Mouse (Mus musculus): ENCODE data around the gene Top3a. TPM values are rescaled to one million over a fixed set of nuclear protein-coding genes. Genes with fewer than 3 reads are reported as not detected.

Top3a gene
- total RNA-seq, 2 experiments from 2014 or later: 5.9 to 7.7 TPM

DNA sequence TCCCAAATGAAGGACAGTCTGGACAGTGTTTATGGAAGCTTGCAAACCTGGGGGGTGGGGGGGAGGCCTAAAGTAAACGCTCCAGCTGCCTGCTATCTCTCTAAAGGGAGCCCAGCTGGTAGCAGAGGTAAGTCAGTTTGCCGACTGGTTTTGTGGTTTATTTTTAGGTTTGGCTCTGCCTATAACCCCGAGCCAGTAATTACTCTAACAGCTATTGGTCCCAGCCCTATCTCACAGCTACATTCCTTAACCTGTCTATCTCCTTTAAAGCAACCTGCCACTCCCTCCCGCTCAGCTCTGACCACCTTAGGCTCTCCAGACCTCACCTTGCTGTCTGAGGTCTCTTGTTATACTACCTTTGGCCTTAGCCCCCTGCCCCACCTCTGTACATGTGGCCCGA is 57.9 kb downstream of the Top3a start:
- no peak for DNase-seq (ENCODE audit: low spot score in 2 of 2)

DNA sequence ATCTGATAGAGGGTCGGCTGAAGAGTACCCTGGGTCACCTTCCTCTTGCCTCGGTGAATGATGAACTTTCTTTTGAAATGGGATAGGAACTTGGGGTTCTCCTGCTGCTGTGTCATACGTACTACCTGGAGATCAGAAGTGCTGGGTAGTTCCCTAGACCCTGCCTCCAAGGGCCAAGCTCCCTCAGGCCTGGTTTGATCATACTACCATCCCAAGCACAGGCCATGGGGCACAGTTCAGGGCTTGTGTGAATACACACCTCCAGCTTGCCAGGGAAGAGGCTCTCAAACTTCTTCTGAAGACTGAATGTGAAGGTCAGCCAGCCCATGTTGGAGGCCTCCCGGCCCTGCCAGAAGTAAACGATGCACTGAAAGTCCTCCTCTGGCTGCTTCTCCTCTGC is 61.3 kb downstream of the Top3a start:
- no peak for DNase-seq (ENCODE audit: low spot score in 2 of 2)

DNA sequence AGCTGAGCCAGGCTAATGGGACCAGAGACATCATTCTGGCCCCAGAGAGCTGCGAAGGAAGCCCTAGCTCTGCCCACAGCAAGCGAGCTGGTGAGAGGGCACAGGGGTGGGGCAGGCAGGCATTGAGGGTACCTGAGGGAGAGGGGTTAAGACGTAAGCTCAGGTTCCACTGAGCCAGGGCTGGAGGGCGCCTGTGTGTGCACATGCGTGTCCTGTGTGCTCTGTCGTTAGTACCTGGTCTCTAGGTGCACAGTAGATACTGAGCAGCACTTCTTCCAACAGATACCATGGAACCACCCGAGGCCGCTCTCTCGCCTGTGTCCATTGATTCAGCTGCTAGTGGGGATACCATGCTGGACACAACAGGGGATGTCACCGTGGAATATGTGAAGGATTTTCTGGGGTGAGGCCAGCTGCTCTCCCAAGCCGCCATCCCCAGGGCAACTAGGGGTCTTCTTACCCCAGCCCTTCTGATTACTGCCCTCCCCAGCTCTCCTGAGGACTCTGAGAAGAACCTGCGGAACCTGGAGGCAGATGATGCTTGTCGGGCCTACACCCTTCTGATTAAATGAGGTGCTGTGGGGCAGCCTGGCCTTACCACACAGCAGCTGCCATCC is 64.4 kb downstream of the Top3a start:
- DNase-seq (ENCODE audit: low spot score in 2 of 2): no peak

- peak in 1 of 2 experiments; percentile 18 for DNase-seq (ENCODE audit: low spot score in 2 of 2)
Observed at GRCm38 (mm10) chr11:60712040-60712439, 65.1 kb downstream of the Top3a start.

- peak in 1 of 2 experiments; percentile 18 for DNase-seq (ENCODE audit: low spot score in 2 of 2)
Observed at GRCm38 (mm10) chr11:60711218-60711617, 65.9 kb downstream of the Top3a start.

- DNase-seq (ENCODE audit: low spot score in 2 of 2): no peak
Observed at GRCm38 (mm10) chr11:60709481-60710465, 67.4 kb downstream of the Top3a start.

DNA sequence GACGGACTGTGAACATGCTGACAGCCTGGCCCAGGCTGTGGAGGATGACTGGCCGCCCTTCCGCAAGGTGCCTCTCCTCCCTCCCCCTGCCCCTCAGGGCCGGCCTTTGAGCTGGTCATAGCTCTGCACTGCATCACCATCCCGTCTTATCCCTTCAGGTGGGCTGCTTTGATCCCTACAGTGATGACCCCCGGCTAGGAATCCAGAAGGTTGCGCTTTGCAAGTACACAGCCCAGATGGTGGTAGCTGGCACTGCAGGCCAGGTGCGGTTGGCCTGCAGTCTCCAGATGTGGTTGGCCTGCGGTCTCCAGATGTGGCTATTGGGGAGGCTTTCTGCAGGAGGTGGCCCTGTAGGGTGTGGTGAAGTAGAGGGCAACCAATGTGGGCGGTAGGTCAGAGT is 68.5 kb downstream of the Top3a start:
- peak in 1 of 2 experiments; percentile 19 for DNase-seq (ENCODE audit: low spot score in 2 of 2)

DNA sequence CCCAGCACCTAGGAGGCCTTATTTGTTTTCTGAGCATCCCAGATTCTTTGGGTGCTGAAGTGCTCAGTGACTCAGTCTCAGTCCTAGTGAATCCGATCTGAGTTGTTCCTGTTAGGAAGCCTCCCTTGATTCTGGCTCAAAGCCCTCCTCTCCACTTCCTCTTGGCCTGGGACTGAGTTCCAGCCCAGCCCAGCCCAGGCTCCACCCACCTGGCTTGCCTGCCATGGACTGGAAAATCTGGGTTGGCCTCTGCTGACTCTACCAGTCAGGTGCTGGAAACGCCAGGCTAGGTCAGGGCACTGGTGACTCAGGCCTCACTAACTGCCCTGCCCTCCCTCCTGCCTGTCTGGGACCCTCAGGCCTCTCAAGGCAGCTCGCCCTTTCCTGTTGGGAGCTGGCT is 69.5 kb downstream of the Top3a start:
- DNase-seq (ENCODE audit: low spot score in 2 of 2): peak; percentile 70 to 71

DNA sequence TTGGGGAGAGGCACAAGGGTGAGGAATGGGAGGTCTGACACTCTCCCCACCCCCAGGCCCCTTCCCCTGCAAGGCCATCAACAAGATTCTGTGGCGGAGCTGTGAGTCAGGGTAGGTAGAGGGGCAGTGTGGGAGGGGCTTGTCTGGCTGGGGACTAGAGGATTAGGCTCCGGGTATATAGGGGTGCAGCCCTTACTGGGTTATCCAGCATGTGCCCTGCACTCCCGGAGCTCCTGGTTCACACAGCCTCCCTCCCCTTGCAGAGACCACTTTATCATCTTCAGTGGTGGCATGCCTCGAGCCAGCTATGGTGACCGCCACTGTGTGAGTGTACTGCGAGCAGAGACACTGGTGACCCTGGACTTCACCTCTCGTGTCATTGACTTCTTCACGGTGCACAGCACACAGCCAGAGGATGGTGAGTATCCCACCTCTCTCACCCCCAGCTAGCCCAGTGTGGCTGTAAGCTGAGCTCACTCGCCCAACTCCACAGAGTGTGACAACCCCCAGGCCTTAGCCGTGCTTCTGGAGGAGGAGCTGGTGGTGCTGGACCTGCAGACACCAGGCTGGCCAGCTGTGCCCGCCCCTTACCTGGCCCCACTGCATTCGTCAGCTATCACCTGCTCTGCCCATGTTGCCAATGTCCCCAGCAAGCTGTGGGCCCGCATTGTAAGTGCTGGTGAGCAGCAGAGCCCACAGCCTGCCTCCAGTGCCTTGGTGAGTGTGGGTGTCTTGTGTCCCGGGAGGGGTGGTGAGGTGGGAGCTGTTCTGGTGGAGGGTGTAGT is 70.3 kb downstream of the Top3a start:
- DNase-seq (ENCODE audit: low spot score in 2 of 2): peak in 1 of 2 experiments; percentile 18

DNA sequence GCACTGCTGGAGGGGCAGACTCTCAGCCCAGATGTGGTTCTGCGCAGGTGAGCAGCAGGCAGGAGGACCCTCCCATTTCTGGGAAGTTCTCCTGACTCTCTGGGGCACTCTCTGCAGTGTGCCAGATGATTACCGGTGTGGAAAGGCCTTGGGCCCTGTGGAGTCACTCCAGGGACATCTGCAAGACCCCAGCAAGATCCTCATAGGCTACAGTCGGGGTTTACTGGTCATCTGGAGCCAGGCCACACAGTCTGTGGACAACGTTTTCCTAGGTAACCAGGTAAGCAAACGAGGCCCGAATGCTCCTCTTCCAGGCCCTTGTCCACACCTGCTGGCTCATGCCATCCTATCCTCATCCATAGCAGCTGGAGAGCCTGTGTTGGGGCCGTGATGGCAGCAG is 71.1 kb downstream of the Top3a start:
- DNase-seq (ENCODE audit: low spot score in 2 of 2): no peak

DNA sequence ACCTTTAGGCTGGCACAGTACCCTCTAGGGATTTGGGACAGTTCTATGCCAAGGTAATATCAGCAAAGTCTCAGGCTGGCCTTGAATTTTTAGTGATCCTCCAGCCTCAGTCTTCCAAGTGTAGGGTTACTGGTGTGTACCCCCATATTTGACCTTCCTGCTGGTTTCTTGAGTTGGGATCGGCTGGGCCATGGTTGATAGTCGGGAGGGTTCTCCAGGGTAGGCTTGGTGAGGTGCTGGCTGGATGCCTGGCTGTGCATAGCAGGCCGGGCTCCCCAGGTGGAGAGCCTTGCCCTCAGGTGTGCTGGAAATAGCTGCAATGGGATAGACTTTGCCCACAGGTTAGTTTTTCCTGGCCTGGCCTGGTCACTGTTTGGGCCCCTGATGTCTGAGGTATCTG is 71.9 kb downstream of the Top3a start:
- DNase-seq (ENCODE audit: low spot score in 2 of 2): no peak

- no peak for DNase-seq (ENCODE audit: low spot score in 2 of 2)
Observed at GRCm38 (mm10) chr11:60704023-60704880, 72.9 kb downstream of the Top3a start.

- DNase-seq (ENCODE audit: low spot score in 2 of 2): peak; percentile 53 to 66
Observed at GRCm38 (mm10) chr11:60703131-60703530, 74.0 kb downstream of the Top3a start.

DNA sequence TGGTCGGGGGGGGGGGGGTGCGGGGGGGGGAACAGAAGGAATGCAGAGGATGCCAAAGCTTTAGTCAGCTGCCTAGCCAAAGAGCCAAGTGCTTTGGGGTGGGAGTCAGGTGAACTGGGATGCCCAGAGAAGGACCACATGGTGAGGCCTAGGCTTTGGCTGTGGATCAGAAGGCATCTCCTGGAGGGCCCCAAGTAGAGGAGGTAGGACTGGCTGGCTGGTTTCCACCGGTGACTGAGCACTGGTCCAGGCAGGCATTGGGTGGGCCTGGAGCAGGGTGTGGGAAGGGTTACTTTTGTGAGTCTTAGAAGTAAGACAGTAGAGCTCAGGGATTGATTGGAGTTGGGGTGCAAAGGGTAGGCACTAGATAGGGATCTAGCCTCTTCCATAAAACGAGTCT is 75.6 kb downstream of the Top3a start:
- DNase-seq (ENCODE audit: low spot score in 2 of 2): no peak

GRCm38 (mm10) chr11:60700320-60701185 is 76.6 kb downstream of the Top3a start:
- DNase-seq (ENCODE audit: low spot score in 2 of 2): no peak

GRCm38 (mm10) chr11:60699524-60700075 is 77.6 kb downstream of the Top3a start, which contains the start of gene Llgl1:
TSS of gene Llgl1 (plus strand) at chr11:60699723.
- DNase-seq (ENCODE audit: low spot score in 2 of 2): peak; percentile 77 to 80

DNA sequence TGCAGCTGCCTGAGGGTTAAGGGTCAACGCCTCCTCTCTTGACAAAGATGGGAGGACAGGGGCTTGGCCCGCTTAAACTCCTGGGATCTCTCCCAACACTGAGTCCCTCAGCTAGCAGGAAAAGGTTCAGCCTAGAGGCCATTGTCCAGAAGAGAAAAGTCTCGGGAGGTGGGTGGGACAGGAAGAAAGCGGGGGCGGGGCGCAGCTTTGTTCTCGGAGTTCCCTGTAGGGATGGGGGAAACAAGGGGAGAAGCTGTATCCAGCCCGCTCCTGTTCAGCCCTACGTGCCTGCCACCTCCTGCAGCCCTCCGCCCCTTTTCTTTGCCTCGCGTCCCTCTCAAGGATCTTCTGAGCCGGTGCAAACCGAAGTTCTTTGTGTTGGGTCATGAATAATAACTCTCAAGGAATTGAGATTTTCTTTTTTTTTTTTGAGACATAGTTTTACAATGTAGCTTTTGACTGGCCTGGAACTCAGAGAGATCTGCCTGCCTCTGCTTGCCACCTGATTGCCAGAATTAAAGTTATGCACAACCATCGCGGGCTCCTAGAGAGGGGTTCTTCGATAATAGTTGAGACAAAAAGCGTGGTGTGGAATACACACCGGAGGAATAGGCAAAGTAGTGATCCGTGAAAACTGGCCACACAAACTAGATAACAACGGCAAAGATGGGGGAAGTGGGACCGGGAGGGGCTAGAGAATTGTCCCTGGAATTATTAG is 78.2 kb downstream of the Top3a start:
- peak; percentile 57 to 58 for DNase-seq (ENCODE audit: low spot score in 2 of 2)

- DNase-seq (ENCODE audit: low spot score in 2 of 2): no peak
Observed at GRCm38 (mm10) chr11:60697561-60697960, 79.6 kb downstream of the Top3a start.

All from adrenal gland, adult 18-20 months (tissue).